Mouse (Mus musculus) heart, postnatal 4 days (tissue): ENCODE measurements at regions not wholly inside any gene's neighbourhood (a gene's known extent, or its start where the extent isn't known, plus 50 kb on each side); places are given as distances from the start of the nearest gene placed in this dataset.

Source experiments
- DNase-seq: peaks from one replicate; pipeline ENCODE4 v3.0.0; 2021

GRCm38 (mm10) chr1:75833071-75833830 lies 287.2 kb downstream of the Slc4a3 start:
- no peak for DNase-seq

- DNase-seq, result no peak
Measured at GRCm38 (mm10) chr1:75834361-75834760, 288.3 kb downstream of the Slc4a3 start.

GRCm38 (mm10) chr1:75839551-75840223 lies 293.6 kb downstream of the Slc4a3 start:
- DNase-seq, result no peak

- no peak for DNase-seq
Measured at GRCm38 (mm10) chr1:75842396-75842795, 296.3 kb downstream of the Slc4a3 start.

GRCm38 (mm10) chr1:75843326-75843725 lies 297.3 kb downstream of the Slc4a3 start:
- no peak for DNase-seq

GRCm38 (mm10) chr1:75844123-75844522 lies 298.1 kb downstream of the Slc4a3 start:
- no peak for DNase-seq

- no peak for DNase-seq
Measured at GRCm38 (mm10) chr1:75844529-75844928, 298.5 kb downstream of the Slc4a3 start.

GRCm38 (mm10) chr1:75844981-75845380 lies 298.9 kb downstream of the Slc4a3 start:
- no peak for DNase-seq

- DNase-seq, result no peak
Measured at GRCm38 (mm10) chr1:75845771-75846535, 299.9 kb downstream of the Slc4a3 start.

GRCm38 (mm10) chr1:75847681-75848080 lies 301.6 kb downstream of the Slc4a3 start:
- DNase-seq, result no peak

- no peak for DNase-seq
Measured at GRCm38 (mm10) chr1:75848436-75848835, 302.4 kb downstream of the Slc4a3 start.

GRCm38 (mm10) chr1:75850131-75850530 lies 304.1 kb downstream of the Slc4a3 start:
- DNase-seq, result no peak

GRCm38 (mm10) chr1:75858551-75859255 lies 312.6 kb downstream of the Slc4a3 start:
- DNase-seq, result no peak

GRCm38 (mm10) chr1:75862757-75863156 lies 316.7 kb downstream of the Slc4a3 start:
- DNase-seq, result no peak

- no peak for DNase-seq
Measured at GRCm38 (mm10) chr1:75866556-75866955, 320.5 kb downstream of the Slc4a3 start.

GRCm38 (mm10) chr1:75869414-75869813 lies 323.3 kb downstream of the Slc4a3 start:
- DNase-seq, result no peak

GRCm38 (mm10) chr1:75869846-75870245 lies 323.8 kb downstream of the Slc4a3 start:
- no peak for DNase-seq

- DNase-seq, result no peak
Measured at GRCm38 (mm10) chr1:75873911-75874310, 327.8 kb downstream of the Slc4a3 start.

- no peak for DNase-seq
Measured at GRCm38 (mm10) chr1:75877209-75877608, 331.1 kb downstream of the Slc4a3 start.

GRCm38 (mm10) chr1:75885632-75886031 lies 339.6 kb downstream of the Slc4a3 start:
- no peak for DNase-seq

GRCm38 (mm10) chr1:75888499-75889208 lies 342.6 kb downstream of the Slc4a3 start:
- DNase-seq, result no peak
